In the genomic region with DNA sequence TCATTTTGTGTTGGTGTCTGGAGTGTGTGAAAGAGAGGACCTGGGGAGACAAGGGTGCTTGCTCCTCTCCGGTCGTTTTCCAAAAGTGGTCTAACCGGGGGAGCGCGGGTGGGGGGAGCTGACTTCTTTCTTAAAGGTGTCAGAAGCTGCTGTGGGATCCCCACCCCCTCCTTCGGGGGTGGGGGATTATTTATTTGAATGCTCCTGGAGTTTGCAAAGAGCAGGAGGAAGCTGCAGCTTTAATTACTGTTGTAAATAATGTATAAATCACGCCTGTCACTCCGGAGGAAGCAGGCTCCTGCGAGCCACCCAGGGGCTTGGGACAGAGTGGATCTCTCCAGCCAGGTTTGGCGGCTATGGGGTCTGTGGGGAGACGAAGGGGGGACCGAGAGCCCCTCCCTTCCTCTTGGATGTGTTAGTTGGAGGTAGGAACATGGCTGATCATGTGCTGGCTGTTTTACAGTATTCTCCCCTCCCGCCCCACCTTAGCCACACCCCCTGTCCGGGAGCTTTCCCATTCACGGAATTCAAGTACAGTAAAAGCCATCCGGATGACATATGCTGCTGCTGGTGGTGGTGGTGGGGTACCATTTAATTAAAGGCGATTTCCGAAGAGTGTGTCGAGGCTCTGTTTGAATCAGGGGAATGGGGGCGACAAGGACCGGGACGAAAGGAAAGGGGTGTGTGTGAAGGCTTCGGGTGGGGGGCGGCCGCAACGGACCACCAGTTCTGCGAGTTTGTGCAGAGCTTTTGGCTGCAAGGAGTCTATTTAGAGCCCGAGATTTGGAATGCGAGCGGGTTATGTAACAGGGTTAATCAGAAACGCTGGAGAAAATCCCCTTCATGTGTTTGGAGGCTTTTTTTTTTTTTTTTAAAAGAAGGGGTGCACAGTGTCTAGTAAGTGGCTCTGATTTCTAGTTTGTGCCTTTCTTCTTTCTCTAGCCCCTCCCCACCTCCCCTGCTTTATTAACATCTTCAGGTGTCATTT, we compare ENCODE assay signal across 9 mouse cellular contexts. TPM values are rescaled to one million over a fixed set of nuclear protein-coding genes. Genes with fewer than 3 reads are reported as not detected.
DNase-seq lines count a peak whose midpoint lies in the region; ATAC-seq and TF ChIP-seq lines count a peak whose summit lies in the region.
"Had no signal": no experiment of that assay in that cellular context is flagged by ENCODE, and none has a peak within 500 bp of the region (broad histone marks: within the 10 kb centered on the region; RNA-seq: fewer than 3 reads in every experiment).

No protein-coding gene starts in this region.

- H3K4me2 ChIP-seq in hindbrain, embryonic 15.5 days, result peak overlapping the region; percentile 97

- peak overlapping the region; percentile 79 for H3K4me3 ChIP-seq in gastrocnemius, adult 2 months
- peak overlapping the region; percentile 98 for H3K4me3 ChIP-seq in hindbrain, embryonic 15.5 days

- no peaks in the 10 kb centered on the region for H3K9me3 ChIP-seq in hindbrain, embryonic 15.5 days

- H3K27ac ChIP-seq in gastrocnemius, adult 2 months, result peak overlapping the region; percentile 93
- H3K27ac ChIP-seq in hindbrain, embryonic 15.5 days (replicated peaks), result peak overlapping the region; percentile 98

- WGBS in hindbrain, embryonic 15.5 days, result 2% methylated on average over 31 of the region's 31 CpGs

- peak overlapping the region; percentile 88 for H3K9ac ChIP-seq in hindbrain, embryonic 15.5 days

- peak; percentile 28 for ATAC-seq in hindbrain, embryonic 15.5 days (ENCODE audit: low FRiP score, low read depth)
- ATAC-seq: Patski had no signal

- peak; percentile 27 for DNase-seq in NIH3T3 (ENCODE audit: low read depth)
- peak; percentile 79 to 82 for DNase-seq in cerebellum, postnatal 10 days
- peak; percentile 50 for DNase-seq in gastrocnemius, adult 2 months
- DNase-seq in left cerebral cortex, postnatal 14 days (ENCODE audit: low spot score in 2 of 2), result peak; percentile 41 to 48
- DNase-seq in lung, postnatal 4 days, result peak; percentile 49 to 51
- DNase-seq in right cerebral cortex, postnatal 4 days, result peak; percentile 7
- no peak for DNase-seq in thymus, adult 18-20 months

- intact Hi-C loops in gastrocnemius, adult 2 months (cut with DNase I), result loop anchor here (5.0 to 10.0 kb wide), 2 partner anchors 62 to 641 kb away; no protein-coding TSS in a partner anchor
- intact Hi-C loops in left cerebral cortex, postnatal 14 days (cut with DNase I), result loop anchor here (10.0 kb wide), 1 partner anchor 421 kb away; no protein-coding TSS in a partner anchor

- no peaks in the 10 kb centered on the region for H3K27me3 ChIP-seq in hindbrain, embryonic 15.5 days

- H3K36me3 ChIP-seq in hindbrain, embryonic 15.5 days, result no peaks in the 10 kb centered on the region

- TF ChIP-seq CTCF in gastrocnemius, adult 2 months (IDR thresholded peaks at IDR 0.05), result no peak

- H3K4me1 ChIP-seq in hindbrain, embryonic 15.5 days (replicated peaks), result peaks cover 33% of the 10 kb centered on the region

RNA-seq across cellular contexts. Expression of gene Rora, which starts 1.7 kb away (rescaled TPM):
- total RNA-seq in gastrocnemius, adult 2 months (2021), result 100 to 1,000 TPM in 1 of 2 experiments, 10 to 100 TPM in 1; 60.6 to 112 TPM
- polyA plus RNA-seq in hindbrain, embryonic 15.5 days (2015; fragmentation: Nextera tagmentation; extraction: Ambion mirVana), result 33.2 and 48.5 TPM in 2 replicates
- 10 to 100 TPM; 50.0 to 66.1 TPM for total RNA-seq in left cerebral cortex, postnatal 14 days (2021)

Comparison
In these comparisons a context has a peak if more than half of its experiments do, and no peak if none do; other contexts are left out.
1. DNase-seq: peak in NIH3T3 (single experiment), cerebellum, postnatal 10 days (2 of 2), gastrocnemius, adult 2 months (single experiment), left cerebral cortex, postnatal 14 days (2 of 2), lung, postnatal 4 days (2 of 2) and right cerebral cortex, postnatal 4 days (single experiment); none in thymus, adult 18-20 months (0 of 2).